Mouse (Mus musculus) liver (tissue): ENCODE measurements around the gene Zdhhc24.
A peak's percentile ranks its signal among the peaks of the same experiment; 100 is the strongest.

Source experiments
- DNase-seq: peaks from one replicate; pipeline ENCODE4 v3.0.0-alpha.2; 2020; ENCODE audit warnings: mixed read lengths

Gene Zdhhc24

GRCm38 (mm10) chr19:4879324-4879703 lies 846 bp downstream of the Zdhhc24 start:
- DNase-seq, result no peak

- peak; percentile 72 for DNase-seq
Observed at GRCm38 (mm10) chr19:4883961-4884360, 5.5 kb downstream of the Zdhhc24 start.

GRCm38 (mm10) chr19:4889791-4890190 lies 11.3 kb downstream of the Zdhhc24 start:
- DNase-seq, result no peak

- peak; percentile 82 for DNase-seq
Observed at GRCm38 (mm10) chr19:4891798-4892197, 13.3 kb downstream of the Zdhhc24 start.

GRCm38 (mm10) chr19:4896780-4897520 lies 18.5 kb downstream of the Zdhhc24 start:
- DNase-seq, result no peak

GRCm38 (mm10) chr19:4898972-4899371 lies 20.5 kb downstream of the Zdhhc24 start:
- DNase-seq, result no peak

- no peak for DNase-seq
Observed at GRCm38 (mm10) chr19:4899888-4900287, 21.4 kb downstream of the Zdhhc24 start.

GRCm38 (mm10) chr19:4905979-4906794 lies 27.7 kb downstream of the Zdhhc24 start, which contains the start of gene Bbs1:
Gene Bbs1, minus strand, starts transcription at chr19:4906628.
- DNase-seq, result peak; percentile 80

- peak; percentile 66 for DNase-seq
Observed at GRCm38 (mm10) chr19:4908107-4908506, 29.6 kb downstream of the Zdhhc24 start.

- DNase-seq, result no peak
Observed at GRCm38 (mm10) chr19:4909376-4909775, 30.9 kb downstream of the Zdhhc24 start.

GRCm38 (mm10) chr19:4915924-4916603 lies 37.6 kb downstream of the Zdhhc24 start:
- DNase-seq, result no peak

- DNase-seq, result no peak
Observed at GRCm38 (mm10) chr19:4916827-4917226, 38.4 kb downstream of the Zdhhc24 start.

- no peak for DNase-seq
Observed at GRCm38 (mm10) chr19:4919652-4920051, 41.2 kb downstream of the Zdhhc24 start.

- no peak for DNase-seq
Observed at GRCm38 (mm10) chr19:4925121-4925860, 46.8 kb downstream of the Zdhhc24 start.

- peak; percentile 99 for DNase-seq
Observed at GRCm38 (mm10) chr19:4927904-4928531, 49.5 kb downstream of the Zdhhc24 start, which contains the start of gene Dpp3. Gene Dpp3, minus strand, starts transcription at chr19:4928287.

GRCm38 (mm10) chr19:4928781-4929180 lies 50.3 kb downstream of the Zdhhc24 start:
- no peak for DNase-seq
